Mouse (Mus musculus) C2C12 (cell line): ENCODE measurements around the gene 4930595D18Rik.

Experiments
- CTCF ChIP-seq: IDR thresholded peaks from one replicate; pipeline ENCODE4 v1.5.1; 2011; ENCODE audit not compliant: control insufficient read depth, insufficient read depth, insufficient read length
- FOSL1 ChIP-seq: IDR thresholded peaks from one replicate; pipeline ENCODE4 v1.8.0; 2011; ENCODE audit warnings: mild to moderate bottlenecking, low read length; ENCODE audit not compliant: poor library complexity, insufficient read depth, severe bottlenecking
- MAX ChIP-seq: IDR thresholded peaks from one replicate; pipeline ENCODE4 v1.6.1; 2011; ENCODE audit warnings: mild to moderate bottlenecking, control low read depth
- MYOD1 ChIP-seq: IDR thresholded peaks from one replicate; pipeline ENCODE4 v1.6.1; 2011; ENCODE audit warnings: low read depth; ENCODE audit not compliant: control insufficient read depth, insufficient read length
- MYOG ChIP-seq: IDR thresholded peaks from one replicate; pipeline ENCODE4 v1.6.1; 2011; ENCODE audit not compliant: control insufficient read depth, insufficient read length; ENCODE audit errors: extremely low read depth
- USF1 ChIP-seq: IDR thresholded peaks from one replicate; pipeline ENCODE4 v1.6.1; 2011; ENCODE audit warnings: low read depth, mild to moderate bottlenecking, control low read depth, moderate library complexity

DNA sequence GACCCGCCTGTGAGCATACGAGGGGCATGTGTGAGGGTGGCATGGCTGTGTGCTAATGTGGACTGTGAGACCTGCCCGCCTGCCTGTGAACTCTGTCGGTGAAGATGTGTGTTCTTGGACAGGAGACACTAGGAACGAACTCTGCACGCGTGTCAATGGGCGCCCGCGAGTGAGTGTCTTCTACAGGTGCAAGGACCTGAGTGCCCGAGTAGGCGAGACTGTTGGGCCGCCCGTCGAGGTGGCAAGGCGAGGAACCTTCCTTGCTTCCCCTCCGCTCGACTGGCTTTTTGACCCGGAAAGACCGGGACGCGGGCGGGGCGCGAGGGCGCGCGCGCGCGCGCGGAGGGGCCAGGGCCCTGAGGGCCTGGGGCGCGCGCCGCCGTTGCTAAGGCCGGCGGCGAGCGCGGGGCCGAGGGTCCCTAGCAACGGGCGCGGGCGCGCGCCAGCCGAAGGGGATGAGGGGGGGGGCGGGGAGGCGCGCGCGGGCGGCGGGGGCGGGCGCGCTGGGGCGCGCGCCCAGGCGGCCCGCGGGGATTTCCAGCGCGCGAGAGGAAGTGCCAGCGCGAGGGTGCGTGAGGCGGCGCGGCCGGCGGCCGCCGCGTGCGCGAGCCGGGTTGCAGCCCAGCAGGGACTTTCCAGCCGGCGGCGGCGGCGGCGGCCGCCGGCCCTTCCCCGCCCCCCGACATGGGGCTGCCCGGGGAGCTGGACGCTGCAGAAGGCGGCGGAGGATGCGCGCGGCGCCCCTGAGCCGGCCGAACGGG is 18.3 kb downstream of the 4930595D18Rik start, which contains the start of gene Traf3:
- TF ChIP-seq CTCF (no peak), MYOD1 (no peak), USF1 (no peak), MAX (peak; percentile 25), MYOG (no peak), FOSL1 (no peak)
